Mouse (Mus musculus): ENCODE data around the gene Tcf21. TPM values are rescaled to one million over a fixed set of nuclear protein-coding genes. Genes with fewer than 3 reads are reported as not detected.

Gene Tcf21
- polyA plus RNA-seq, 1 experiment from 2014 or later, result 3.5 TPM

DNA sequence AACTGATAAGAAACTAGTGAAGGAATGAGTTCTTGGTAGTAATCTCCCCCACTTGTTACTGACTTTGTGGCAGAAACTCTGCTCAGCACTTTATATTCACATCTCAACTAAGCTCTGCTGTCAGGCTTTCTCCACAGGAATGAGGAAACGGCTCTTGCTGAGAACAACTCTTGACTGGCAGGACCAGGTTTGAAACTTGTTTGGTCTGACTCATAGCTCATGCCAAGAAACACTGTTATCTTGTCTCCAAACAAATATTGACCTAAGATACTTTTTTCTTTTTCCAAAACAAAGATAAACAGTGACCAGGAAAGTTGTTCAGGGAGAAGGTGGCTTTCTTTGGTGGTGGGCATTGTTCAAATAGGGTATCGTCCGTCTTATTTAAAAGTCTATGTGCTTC, 45.3 kb downstream of the Tcf21 start:
- no peak overlapping the region for H3K9ac ChIP-seq (replicated peaks; ENCODE audit: low read length)
- no peaks in the 10 kb centered on the region for H3K36me3 ChIP-seq (replicated peaks; ENCODE audit: control insufficient read depth, insufficient read depth, low read depth, low read length)
- H3K4me2 ChIP-seq (ENCODE audit: low read depth, low read length), result no peak overlapping the region
- H3K27me3 ChIP-seq (ENCODE audit: control insufficient read depth, insufficient read depth, low read length), result no peaks in the 10 kb centered on the region
- H3K27ac ChIP-seq (replicated peaks; ENCODE audit: low read depth, low read length), result no peak overlapping the region
- no peaks in the 10 kb centered on the region for H3K4me1 ChIP-seq (ENCODE audit: control insufficient read depth, insufficient read depth, low read length)
- H3K9me3 ChIP-seq (replicated peaks; ENCODE audit: control insufficient read depth, low read length), result no peaks in the 10 kb centered on the region
- ATAC-seq (replicated peaks; ENCODE audit: insufficient number of reproducible peaks, low FRiP score, low TSS enrichment, low read depth) (no peak), DNase-seq (ENCODE audit: low spot score) (no peak)
- 85% methylated on average over 3 of the region's 3 CpGs for WGBS
- H3K4me3 ChIP-seq (ENCODE audit: low read depth, low read length), result no peak overlapping the region

Other genes starting within 250 kb of the Tcf21 start
- 1.6 and 2.1 TPM in 2 replicates for gene Slc2a12, start 175.2 kb downstream of the Tcf21 start, polyA plus RNA-seq (2014; fragmentation: Nextera tagmentation; extraction: Ambion mirVana)
- gene Tbpl1, start 88.2 kb downstream of the Tcf21 start, polyA plus RNA-seq (2014; fragmentation: Nextera tagmentation; extraction: Ambion mirVana), result 98.6 and 109 TPM in 2 replicates

All from embryonic facial prominence, embryonic 11.5 days (tissue).